Comparison of ENCODE assay signal across 9 mouse cellular contexts in genomic region chr1:91872388-91873059, GRCm38 (mm10).
DNase-seq lines count a peak whose midpoint lies in the region; ATAC-seq and TF ChIP-seq lines count a peak whose summit lies in the region.
"Had no signal": no experiment of that assay in that cellular context is flagged by ENCODE, and none has a peak within 500 bp of the region (broad histone marks: within the 10 kb centered on the region; RNA-seq: fewer than 3 reads in every experiment).

No protein-coding gene starts in this region.

- no peaks in the 10 kb centered on the region for H3K36me3 ChIP-seq in neural tube, embryonic 15.5 days
- H3K36me3 ChIP-seq in stomach, embryonic 16.5 days (ENCODE audit: control insufficient read depth, insufficient read depth, low read length), result no peaks in the 10 kb centered on the region
- H3K36me3 ChIP-seq in thymus, adult 2 months (ENCODE audit: control insufficient read depth, insufficient read depth, low read length), result no peaks in the 10 kb centered on the region

- H3K9ac ChIP-seq in neural tube, embryonic 15.5 days (replicated peaks), result no peak overlapping the region
- H3K9ac ChIP-seq in stomach, embryonic 16.5 days (ENCODE audit: low read length), result 0 out of 2 replicates have a peak overlapping the region, but pooled peaks have one; percentile 17

- no peak overlapping the region for H3K4me3 ChIP-seq in neural tube, embryonic 15.5 days (replicated peaks)
- no peak overlapping the region for H3K4me3 ChIP-seq in stomach, embryonic 16.5 days (replicated peaks; ENCODE audit: low read length)
- no peak overlapping the region for H3K4me3 ChIP-seq in thymus, adult 2 months (ENCODE audit: control insufficient read depth, insufficient read depth, low read length)

- H3K4me2 ChIP-seq in neural tube, embryonic 15.5 days, result no peak overlapping the region
- H3K4me2 ChIP-seq in stomach, embryonic 16.5 days (ENCODE audit: low read depth, low read length), result no peak overlapping the region

- DNase-seq in frontal cortex, postnatal 10 days (ENCODE audit: low spot score in 2 of 2), result no peak
- peak; percentile 29 for DNase-seq in neural tube, embryonic 10.5 days (ENCODE audit: extremely low spot score, low spot score)
- peak; percentile 30 to 43 for DNase-seq in kidney, postnatal 4 days
- no peak for DNase-seq in thymus, adult 2 months
- no peak for DNase-seq in natural killer cell, adult 2 months (ENCODE audit: low spot score in 2 of 2)

- 56% methylated on average over 8 of the region's 8 CpGs for WGBS in neural tube, embryonic 15.5 days
- whole genome bisulfite sequencing in stomach, embryonic 16.5 days, result 26% methylated on average over 8 of the region's 8 CpGs
- WGBS in thymus, adult 2 months, result 84% methylated on average over 8 of the region's 8 CpGs

- no peak for TF ChIP-seq CTCF in thymus, adult 2 months (IDR thresholded peaks at IDR 0.05; ENCODE audit: borderline replicate concordance, control insufficient read depth, extremely low read depth, insufficient read depth, low read length, poor library complexity)

- TF ChIP-seq POLR2A in thymus, adult 2 months (IDR thresholded peaks at IDR 0.05; ENCODE audit: control insufficient read depth, extremely low read depth, insufficient read depth, low read length, poor library complexity), result no peak

- no peaks in the 10 kb centered on the region; the same call in 1 of the 2 replicates for H3K27me3 ChIP-seq in neural tube, embryonic 15.5 days (replicated peaks)
- no peaks in the 10 kb centered on the region for H3K27me3 ChIP-seq in stomach, embryonic 16.5 days (ENCODE audit: control insufficient read depth, insufficient read depth, low read length)
- no peaks in the 10 kb centered on the region for H3K27me3 ChIP-seq in thymus, adult 2 months (ENCODE audit: control insufficient read depth, insufficient read depth, low read length)

- no peaks in the 10 kb centered on the region for H3K9me3 ChIP-seq in neural tube, embryonic 15.5 days (replicated peaks)
- no peaks in the 10 kb centered on the region for H3K9me3 ChIP-seq in stomach, embryonic 16.5 days (replicated peaks; ENCODE audit: control insufficient read depth, low read length)

- ATAC-seq in frontal cortex, adult (ENCODE audit: low TSS enrichment), result peak; percentile 62
- no peak; the same call in 1 of the 2 replicates for ATAC-seq in neural tube, embryonic 15.5 days (ENCODE audit: low FRiP score)
- peak; percentile 52; the same call in 1 of the 2 replicates for ATAC-seq in stomach, embryonic 16.5 days (ENCODE audit: insufficient read depth, low FRiP score)
- ATAC-seq: hindbrain, embryonic 16.5 days had no signal

- H3K27ac ChIP-seq in neural tube, embryonic 15.5 days (replicated peaks), result no peak overlapping the region
- peak overlapping the region; percentile 60; the same call in 1 of the 2 replicates for H3K27ac ChIP-seq in stomach, embryonic 16.5 days (ENCODE audit: low read length)
- H3K27ac ChIP-seq in thymus, adult 2 months (ENCODE audit: control insufficient read depth, insufficient read depth, low read length), result no peak overlapping the region

- H3K4me1 ChIP-seq in neural tube, embryonic 15.5 days, result peaks cover 24% of the 10 kb centered on the region
- peaks cover 32% of the 10 kb centered on the region for H3K4me1 ChIP-seq in stomach, embryonic 16.5 days (ENCODE audit: control insufficient read depth, insufficient read depth, low read length)
- no peaks in the 10 kb centered on the region for H3K4me1 ChIP-seq in thymus, adult 2 months (replicated peaks; ENCODE audit: control insufficient read depth, insufficient read depth, low read length)

Comparison
In these comparisons a context has a peak if more than half of its experiments do, and no peak if none do; other contexts are left out.
1. DNase-seq: peak in neural tube, embryonic 10.5 days (single experiment) and kidney, postnatal 4 days (2 of 2); none in frontal cortex, postnatal 10 days (0 of 2), thymus, adult 2 months (single experiment) and natural killer cell, adult 2 months (0 of 2).